Mouse (Mus musculus) urinary bladder, adult 2 months (tissue): ENCODE results near the gene 4930432M17Rik. TPM values are rescaled to one million over a fixed set of nuclear protein-coding genes. Genes with fewer than 3 reads are reported as not detected.

Experiments
- DNase-seq: peaks from one replicate; pipeline ENCODE4 v3.0.0; 2022; ENCODE audit warnings: low spot score
- polyA plus RNA-seq: library from polyadenylated mRNA; depleted of rRNA; stranded (reverse); fragments of >200 nt; gene quantifications from 2 replicates; pipeline ENCODE4 v1.2.3, GENCODE M21; 2012

Gene 4930432M17Rik
- polyA plus RNA-seq, 1 experiment: not detected

DNA sequence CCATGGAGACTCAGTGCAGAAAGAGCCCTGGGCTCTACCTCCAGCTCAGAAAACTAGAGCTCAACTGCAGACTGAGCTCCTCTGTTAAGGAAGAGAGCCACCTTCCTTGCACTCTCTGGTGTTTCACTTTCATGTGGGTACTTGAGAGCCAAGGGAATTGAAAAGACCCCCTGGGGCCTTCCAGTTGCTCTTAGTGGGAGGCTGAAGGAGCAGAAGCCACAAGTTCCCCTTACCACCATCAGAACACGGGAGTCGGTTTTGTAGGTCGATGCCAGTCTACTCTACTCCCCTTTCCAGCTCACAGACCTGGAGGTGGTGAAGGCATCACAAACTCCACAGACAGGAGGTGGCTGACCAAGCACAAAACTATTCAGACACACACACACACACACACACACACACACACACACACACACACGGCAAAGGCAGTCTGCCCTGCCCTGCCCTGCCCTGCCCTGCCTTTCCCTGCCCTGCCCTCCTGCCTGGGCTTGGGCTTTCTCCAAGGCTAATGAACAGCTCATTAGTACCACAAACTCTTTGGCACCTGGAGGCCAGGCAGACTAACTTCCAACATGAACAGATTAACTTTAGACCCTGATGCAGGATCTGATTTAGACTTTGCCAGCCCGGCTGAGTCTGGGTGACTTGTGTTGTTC, 1.7 kb downstream of the 4930432M17Rik start:
- DNase-seq: no peak

- DNase-seq: no peak
Measured at GRCm38 (mm10) chr3:121678935-121679334, 8.4 kb downstream of the 4930432M17Rik start.

DNA sequence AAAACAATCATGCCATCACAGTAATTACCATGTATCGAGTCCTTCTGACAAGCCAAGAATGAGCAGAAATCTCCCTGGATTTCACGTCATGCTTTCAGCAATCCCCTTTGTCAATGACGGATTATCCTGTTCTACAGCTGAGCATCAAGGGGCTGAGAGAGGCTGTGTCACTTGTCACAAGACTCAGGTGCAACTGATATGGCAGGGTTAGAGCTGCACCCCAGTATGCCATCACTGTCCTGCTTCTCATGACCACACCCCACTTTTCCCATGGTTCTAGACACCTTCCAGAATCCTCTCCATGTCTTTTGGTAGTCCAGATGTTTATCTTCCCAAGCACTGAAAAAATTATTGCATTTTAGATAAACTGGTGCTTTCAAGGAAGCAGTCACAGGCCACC, 8.9 kb downstream of the 4930432M17Rik start:
- no peak for DNase-seq

DNA sequence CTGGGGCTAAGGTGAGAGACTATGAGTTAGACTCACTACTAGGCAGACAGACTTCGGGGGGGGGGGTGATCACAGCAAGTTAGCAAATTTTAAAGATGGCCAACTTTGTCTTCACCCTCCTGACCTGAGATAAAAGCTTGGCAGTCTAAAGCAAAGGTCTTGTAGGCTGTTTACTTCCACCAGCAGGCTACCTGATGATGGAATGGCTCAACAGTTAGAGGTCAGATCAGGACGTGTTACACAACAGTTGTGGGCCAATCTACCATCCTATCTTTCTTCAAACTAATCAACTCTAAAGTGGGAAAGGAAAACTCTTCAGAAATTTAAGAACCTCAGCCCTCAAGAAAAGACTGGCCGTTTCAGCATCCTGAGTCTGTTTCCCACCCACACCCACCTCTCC, 9.6 kb downstream of the 4930432M17Rik start:
- DNase-seq: no peak

DNA sequence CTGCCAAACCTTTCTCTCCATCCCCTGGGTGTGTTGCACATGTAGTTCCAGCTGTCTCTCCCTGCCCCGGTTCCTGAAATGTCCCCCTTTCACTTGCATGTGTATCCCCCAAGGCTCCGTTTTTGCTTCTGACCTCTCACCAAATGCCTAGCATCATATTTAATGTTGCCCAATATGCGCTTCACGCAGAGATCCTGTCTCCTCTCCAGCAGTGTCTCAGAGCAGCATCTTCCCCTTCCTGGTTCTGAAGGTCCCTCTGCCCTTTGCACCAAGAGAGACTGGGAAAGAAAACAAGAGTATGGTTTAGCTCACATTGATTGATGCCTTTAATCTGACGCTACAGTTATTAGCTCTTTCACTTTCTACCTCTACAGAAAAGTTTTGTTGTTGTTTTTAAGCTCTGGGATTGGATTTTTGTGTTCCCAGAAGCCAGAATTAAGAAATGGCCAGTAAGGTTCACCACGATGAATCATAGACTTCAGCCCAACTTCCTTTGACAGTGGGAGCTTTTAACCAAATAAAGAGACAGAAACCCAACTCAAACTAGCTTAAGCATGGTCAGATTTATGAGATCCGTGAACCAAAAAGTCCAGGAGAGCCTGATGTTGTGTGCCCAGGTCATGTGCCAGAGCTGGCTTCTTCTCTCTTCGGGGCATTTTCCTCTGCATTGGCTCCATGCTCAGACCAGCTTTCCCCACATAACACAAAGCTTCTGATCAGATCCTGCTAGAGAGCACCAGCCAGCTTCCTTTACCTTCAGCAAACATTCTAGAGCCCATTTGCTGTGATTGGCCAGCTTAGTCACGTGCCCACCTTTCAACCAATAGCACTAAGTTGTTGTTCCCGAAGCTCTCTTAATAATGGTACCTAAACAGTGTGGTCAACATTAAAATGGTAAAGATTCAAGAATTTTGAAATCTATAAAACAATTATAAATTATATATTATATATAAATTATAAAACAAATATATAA, 12.2 kb downstream of the 4930432M17Rik start:
- no peak for DNase-seq

DNA sequence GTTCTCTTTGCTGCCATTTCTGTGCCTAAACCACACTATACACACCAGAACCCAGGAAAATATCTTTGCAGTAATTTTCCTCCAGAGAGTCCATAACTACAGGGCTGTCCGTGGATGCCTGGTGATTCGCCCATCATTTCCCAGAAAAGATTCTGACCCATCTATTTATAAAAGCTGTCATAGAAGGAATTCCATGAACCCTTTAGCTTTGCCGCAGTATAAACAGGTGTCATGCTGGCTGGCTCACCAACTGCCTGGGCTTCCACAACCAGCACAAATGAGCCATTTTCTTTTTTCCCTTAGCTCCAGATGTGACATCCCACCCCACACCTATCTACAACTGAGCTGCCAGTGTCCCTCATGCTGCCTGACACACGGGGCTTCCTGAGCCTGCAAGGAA, 14.0 kb downstream of the 4930432M17Rik start:
- DNase-seq: no peak

DNA sequence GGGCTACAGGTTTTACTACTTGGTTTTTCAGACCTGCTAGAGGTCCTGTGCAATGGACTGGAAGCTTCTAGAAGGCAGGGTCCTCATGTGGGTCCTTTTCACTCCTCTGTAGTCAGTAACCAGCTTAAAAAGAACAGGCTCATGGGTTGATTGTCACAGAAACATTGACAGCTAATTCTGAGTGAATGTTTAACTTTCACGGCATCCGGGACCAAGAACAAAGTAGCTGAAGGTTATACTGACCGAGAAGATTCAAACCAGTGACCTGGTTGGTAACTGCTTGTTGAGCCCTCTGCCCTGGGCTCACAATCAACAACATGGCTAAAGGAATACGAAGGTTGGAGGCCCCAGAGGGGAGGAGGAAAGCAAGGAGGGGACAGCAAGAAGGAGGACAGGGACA, 14.4 kb downstream of the 4930432M17Rik start:
- DNase-seq: no peak

- DNase-seq: no peak
Measured at GRCm38 (mm10) chr3:121685985-121686384, 15.4 kb downstream of the 4930432M17Rik start.

DNA sequence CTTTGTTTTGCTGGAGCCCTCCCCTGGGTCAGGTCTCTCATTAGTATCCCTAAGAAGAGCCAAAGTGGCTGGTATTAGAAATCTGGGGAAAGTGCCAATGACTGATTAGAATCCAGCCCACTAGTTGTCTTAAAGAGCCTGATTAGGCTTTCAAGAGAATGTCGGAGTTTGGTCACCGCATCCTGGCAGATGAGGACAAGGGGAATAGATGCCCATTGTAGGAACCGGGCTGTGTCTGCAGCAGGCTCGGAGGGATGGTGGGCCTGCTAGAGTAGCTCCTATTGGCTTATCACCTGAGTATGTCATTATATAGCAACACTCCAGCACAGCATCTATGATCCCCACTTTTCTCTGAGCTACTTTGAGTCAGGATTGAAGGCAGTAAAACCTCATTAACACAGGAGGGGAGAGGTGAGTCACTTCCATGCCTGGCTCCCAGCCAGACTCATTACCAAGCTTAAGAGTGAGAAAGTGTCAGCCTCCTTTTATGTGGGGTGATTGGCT, 15.9 kb downstream of the 4930432M17Rik start:
- DNase-seq: no peak

- DNase-seq: no peak
Measured at GRCm38 (mm10) chr3:121687741-121688140, 17.2 kb downstream of the 4930432M17Rik start.

DNA sequence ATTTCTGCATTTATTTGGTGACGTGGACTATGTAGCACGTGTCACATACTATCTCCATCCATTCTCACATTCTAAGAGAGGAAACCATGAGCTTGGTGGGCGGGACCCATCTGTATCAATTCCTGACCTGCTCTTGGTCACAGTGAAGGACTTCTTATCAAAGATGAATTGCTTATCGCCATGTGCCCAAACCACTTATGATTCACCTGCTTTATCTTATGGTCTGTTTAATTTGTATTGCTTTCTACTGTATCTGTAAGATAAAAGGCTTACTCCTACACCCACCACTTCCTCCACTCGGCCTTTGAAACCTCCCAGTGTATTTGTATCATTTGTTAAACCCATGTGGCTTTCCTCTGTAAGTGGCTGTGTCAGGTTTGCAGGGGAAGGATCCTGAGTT, 18.5 kb downstream of the 4930432M17Rik start:
- DNase-seq: no peak

DNA sequence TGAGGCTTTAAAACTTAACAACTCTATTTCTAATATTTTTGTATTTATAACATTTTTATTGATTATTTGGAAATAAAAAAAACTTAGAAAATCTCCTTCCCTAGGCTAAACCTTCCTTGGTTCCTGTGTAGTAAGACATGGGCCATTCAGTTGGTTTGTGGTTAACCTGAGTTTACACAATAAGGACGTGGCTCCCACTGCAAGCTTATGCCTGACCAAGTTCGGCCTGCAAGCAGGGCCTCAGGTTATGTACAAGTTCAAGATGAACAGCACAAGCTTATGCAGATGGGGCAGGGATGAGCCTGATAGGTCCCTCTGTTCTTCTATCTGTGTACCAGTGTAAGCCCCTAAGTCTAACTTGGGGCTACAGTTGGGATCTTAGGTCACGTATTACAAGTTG, 19.1 kb downstream of the 4930432M17Rik start:
- no peak for DNase-seq

DNA sequence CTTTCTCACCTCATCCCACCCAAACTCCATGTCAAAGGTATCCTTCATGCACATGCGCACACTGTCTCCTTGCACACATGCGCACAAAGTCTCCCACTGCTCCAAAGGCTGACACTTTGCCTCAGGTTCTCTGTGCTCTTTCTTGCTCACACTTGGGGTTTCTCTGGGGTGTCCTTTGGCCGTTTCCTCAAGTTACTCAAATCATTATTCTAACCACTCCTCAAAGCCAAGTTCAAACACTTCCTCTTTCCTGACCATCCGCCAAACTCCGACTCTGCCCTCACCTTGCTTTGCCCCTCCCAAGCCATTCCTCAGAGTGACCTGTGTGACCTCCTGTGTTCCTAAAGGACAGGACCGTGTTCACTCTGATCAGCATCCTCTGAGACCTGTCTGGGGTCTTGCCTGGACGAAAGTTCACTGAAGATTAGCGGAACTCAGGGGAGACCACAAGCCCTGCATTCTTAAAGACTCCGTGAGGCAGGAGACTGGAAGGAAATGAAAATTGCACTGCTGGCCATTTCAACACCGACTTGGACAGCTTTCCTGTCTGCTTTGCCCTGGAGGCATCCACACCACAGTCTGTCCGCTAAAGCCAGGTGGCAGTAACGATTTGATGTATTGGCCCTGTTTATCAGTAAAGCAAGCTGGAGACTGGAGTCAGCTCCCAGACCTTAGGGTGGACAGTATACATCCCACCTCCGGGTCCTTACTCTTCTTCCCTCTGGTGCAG, 22.6 kb downstream of the 4930432M17Rik start:
- DNase-seq: no peak

- no peak for DNase-seq
Measured at GRCm38 (mm10) chr3:121693746-121694145, 23.2 kb downstream of the 4930432M17Rik start.

GRCm38 (mm10) chr3:121697169-121697568, 26.6 kb downstream of the 4930432M17Rik start:
- no peak for DNase-seq

DNA sequence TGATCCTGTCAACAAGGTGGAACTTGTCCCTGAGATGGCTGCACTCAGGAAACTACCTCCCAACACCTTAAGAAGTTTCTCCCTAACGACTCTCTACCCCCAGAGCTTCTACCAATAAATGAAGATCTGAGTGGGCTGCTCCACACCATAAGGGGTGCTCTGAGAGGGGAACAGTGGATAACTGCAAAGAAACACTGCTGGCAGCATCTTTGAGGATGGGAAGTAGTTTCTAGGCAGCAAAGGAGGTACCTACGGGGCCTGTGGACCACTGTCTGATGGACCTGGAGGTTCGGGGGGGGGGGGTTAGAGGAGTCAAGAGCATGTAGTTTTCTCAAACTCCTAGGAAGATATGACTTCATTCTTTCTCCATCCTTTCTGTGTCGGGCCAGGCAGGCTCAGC, 28.8 kb downstream of the 4930432M17Rik start:
- DNase-seq: no peak

DNA sequence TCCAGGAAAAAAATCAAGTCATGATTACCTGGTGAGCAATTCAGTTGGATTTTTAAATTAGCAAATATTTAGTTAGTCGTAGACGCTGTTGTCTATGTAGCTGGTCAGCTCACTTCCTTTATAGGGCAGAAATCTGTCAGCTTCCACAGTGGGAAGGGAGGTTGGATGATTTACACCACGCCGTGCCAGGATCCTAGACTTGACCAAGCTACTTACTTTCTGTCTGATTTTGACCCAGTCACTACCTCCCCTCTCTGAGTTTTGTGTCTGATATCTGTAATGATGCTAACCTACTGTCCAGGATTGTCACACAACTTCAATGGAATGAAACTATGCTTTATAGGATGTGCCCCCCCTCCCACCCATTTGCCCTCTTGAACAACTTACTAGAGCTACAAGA, 29.3 kb downstream of the 4930432M17Rik start:
- no peak for DNase-seq

GRCm38 (mm10) chr3:121700364-121700952, 29.9 kb downstream of the 4930432M17Rik start:
- no peak for DNase-seq

DNA sequence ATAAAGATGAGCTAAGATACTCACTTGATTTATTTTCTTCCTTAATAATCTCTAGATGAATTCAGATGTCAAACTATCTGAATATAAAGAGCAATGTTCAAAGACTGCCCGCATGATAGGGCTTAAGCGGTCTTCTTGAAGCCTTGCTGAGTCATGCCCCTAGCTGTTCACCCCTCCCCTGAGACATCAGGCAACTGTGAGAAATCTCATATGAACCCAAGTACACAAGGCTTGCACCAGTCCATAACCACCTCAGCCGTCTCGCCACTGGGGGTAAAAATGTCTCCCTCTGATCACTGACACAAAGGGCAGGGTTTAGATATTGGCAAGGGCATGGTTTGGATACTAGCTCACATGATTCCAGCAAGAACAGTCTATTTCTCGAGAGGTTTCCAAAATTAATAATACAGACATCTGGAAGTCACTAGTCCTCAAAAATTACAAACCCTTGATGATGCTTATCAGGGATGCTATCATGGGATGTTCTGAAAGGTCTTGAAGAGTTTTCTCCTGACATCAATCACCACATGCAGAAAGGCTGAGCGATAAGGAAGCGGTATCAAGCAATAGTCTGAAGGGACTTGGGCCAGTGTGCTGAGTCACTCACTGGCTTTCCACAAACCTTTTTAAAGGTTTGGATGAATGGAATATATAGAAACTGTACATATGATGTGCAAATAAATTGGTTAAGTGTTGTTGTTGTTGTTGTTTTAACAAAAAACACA, 32.8 kb downstream of the 4930432M17Rik start:
- DNase-seq: no peak

DNA sequence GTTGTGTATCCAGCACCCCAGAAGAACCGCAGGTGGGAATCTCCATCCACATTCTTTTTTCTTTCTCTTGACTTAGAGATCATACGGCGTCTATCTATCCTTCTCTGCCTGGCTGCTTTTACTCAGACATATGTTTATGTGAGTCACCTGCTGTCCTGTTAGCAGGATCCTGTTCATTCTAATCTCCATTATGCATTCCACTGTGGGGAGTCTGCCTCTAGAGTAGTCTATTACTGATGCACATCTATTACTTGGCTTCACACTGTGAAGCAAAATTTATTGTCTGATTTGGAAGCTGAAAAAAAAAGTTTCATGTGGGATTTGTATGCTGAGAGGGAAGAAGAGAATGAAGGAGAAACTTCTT, 33.3 kb downstream of the 4930432M17Rik start:
- no peak for DNase-seq

GRCm38 (mm10) chr3:121706087-121706486, 35.5 kb downstream of the 4930432M17Rik start:
- DNase-seq: no peak
